Mouse (Mus musculus): ENCODE measurements around the gene Orai1.

DNA sequence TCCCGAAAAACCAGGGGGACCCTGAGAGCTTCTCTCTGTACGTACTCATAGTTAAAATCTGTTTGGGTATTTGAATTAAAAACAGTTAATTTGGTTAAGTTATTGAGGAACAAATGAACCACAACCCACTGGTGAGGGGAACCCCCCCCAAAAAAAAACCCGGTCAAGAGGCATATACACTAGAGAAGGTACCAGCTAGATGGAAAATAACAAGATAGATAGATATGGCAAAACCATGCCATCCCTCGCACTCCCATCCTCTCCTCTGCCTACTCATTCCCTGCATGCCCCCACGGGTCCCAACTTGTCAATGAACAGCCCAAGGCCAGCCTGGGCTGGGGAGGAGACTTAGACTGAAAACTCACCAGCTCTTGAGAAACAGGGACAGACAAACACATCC is 30.4 kb upstream of the Orai1 start:
- TF ChIP-seq CEBPB (IDR thresholded peaks at IDR 0.05; ENCODE audit: low read depth) (no peak), MYOD1 (IDR thresholded peaks at IDR 0.05; ENCODE audit: control insufficient read depth, insufficient read length, low read depth) (no peak), CTCF (IDR thresholded peaks at IDR 0.05; ENCODE audit: control insufficient read depth, insufficient read depth, insufficient read length) (no peak), FOSL1 (IDR thresholded peaks at IDR 0.05; ENCODE audit: insufficient read depth, low read length, poor library complexity, severe bottlenecking) (no peak), USF1 (IDR thresholded peaks at IDR 0.05; ENCODE audit: low read depth) (no peak)

Measured in C2C12 (cell line).